Mouse (Mus musculus) testis, postnatal 10 days (tissue): ENCODE measurements around the gene Asxl1.

Experiments used
- DNase-seq: peaks from one replicate; pipeline ENCODE4 v3.0.0; 2021; ENCODE audit warnings: low spot score

Asxl1 gene

GRCm38 (mm10) chr2:153345454-153346220, at the start of gene Asxl1:
Gene Asxl1, plus strand, starts transcription at chr2:153345829.
- DNase-seq = peak; percentile 96

GRCm38 (mm10) chr2:153297771-153298170, 47.9 kb upstream of the Asxl1 start:
- DNase-seq = no peak

GRCm38 (mm10) chr2:153298460-153298859, 47.2 kb upstream of the Asxl1 start:
- no peak for DNase-seq

- no peak for DNase-seq
Measured at GRCm38 (mm10) chr2:153298863-153299262, 46.8 kb upstream of the Asxl1 start.

- DNase-seq = no peak
Measured at GRCm38 (mm10) chr2:153301123-153301522, 44.5 kb upstream of the Asxl1 start.

GRCm38 (mm10) chr2:153305240-153305639, 40.4 kb upstream of the Asxl1 start:
- peak; percentile 63 for DNase-seq

- no peak for DNase-seq
Measured at GRCm38 (mm10) chr2:153308586-153308985, 37.0 kb upstream of the Asxl1 start.

GRCm38 (mm10) chr2:153309106-153309505, 36.5 kb upstream of the Asxl1 start:
- no peak for DNase-seq

- no peak for DNase-seq
Measured at GRCm38 (mm10) chr2:153310228-153310627, 35.4 kb upstream of the Asxl1 start.

- no peak for DNase-seq
Measured at GRCm38 (mm10) chr2:153312884-153313283, 32.7 kb upstream of the Asxl1 start.

- DNase-seq = no peak
Measured at GRCm38 (mm10) chr2:153318408-153318807, 27.2 kb upstream of the Asxl1 start.

- DNase-seq = no peak
Measured at GRCm38 (mm10) chr2:153319036-153319643, 26.5 kb upstream of the Asxl1 start.

- no peak for DNase-seq
Measured at GRCm38 (mm10) chr2:153325706-153326376, 19.8 kb upstream of the Asxl1 start.

GRCm38 (mm10) chr2:153332271-153332670, 13.4 kb upstream of the Asxl1 start:
- no peak for DNase-seq

GRCm38 (mm10) chr2:153332981-153333380, 12.6 kb upstream of the Asxl1 start:
- DNase-seq = peak; percentile 48

GRCm38 (mm10) chr2:153333822-153334232, 11.8 kb upstream of the Asxl1 start:
- DNase-seq = no peak

GRCm38 (mm10) chr2:153334281-153334680, 11.3 kb upstream of the Asxl1 start:
- DNase-seq = no peak

GRCm38 (mm10) chr2:153336117-153336516, 9.5 kb upstream of the Asxl1 start:
- DNase-seq = no peak

GRCm38 (mm10) chr2:153338361-153339350, 7.0 kb upstream of the Asxl1 start:
- DNase-seq = no peak

GRCm38 (mm10) chr2:153342166-153342565, 3.5 kb upstream of the Asxl1 start:
- no peak for DNase-seq

GRCm38 (mm10) chr2:153342602-153343001, 3.0 kb upstream of the Asxl1 start:
- no peak for DNase-seq

GRCm38 (mm10) chr2:153343191-153343590, 2.4 kb upstream of the Asxl1 start:
- DNase-seq = no peak
